Mouse (Mus musculus): ENCODE data around the gene Chmp6. TPM values are rescaled to one million over a fixed set of nuclear protein-coding genes. Genes with fewer than 3 reads are reported as not detected.

Chmp6 gene
- total and polyA plus RNA-seq, 3 experiments = 58.3 to 76.7 TPM; not detected in 1

DNA sequence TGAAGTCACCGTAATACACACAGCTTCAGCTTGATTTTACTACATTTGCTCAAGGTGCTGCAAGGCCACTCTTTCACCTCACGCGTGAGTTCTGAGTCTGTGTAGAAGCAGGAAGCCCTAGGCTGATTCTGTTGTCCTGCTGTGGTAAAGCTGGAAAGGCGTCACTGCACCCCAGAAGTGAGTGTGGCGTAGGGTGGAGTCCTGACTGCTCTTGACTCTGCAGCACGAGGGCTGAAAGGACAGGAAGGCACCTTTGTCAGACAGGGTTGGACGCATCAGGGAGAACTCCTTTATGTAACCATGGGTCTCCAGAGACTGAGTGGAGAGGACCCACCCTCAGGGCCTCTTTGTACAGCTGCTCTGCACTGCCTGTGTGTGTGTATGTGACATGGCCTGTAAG, 36.1 kb upstream of the Chmp6 start:
- Histone ChIP-seq H3K9ac (ENCODE audit: control insufficient read depth, low read depth, low read length, poor library complexity, severe bottlenecking) (no peak overlapping the region), H3K4me1 (ENCODE audit: control insufficient read depth in 1 of 2, insufficient read depth in 2 of 2, low read length in 2 of 2) (no peaks in the 10 kb centered on the region), H3K27me3 (ENCODE audit: control insufficient read depth in 1 of 2, insufficient read depth in 2 of 2, low read length in 2 of 2) (no peaks in the 10 kb centered on the region), H3K36me3 (ENCODE audit: control insufficient read depth in 1 of 2, insufficient read depth in 2 of 2, low read length in 2 of 2) (peaks cover 0 to 15% of the 10 kb centered on the region in 2 experiments; a peak in 2 of 4 replicates), H3K27ac (ENCODE audit: control insufficient read depth, low read depth, low read length) (no peak overlapping the region), H3K4me3 (ENCODE audit: control insufficient read depth in 1 of 2, insufficient read depth in 1 of 2, low read depth in 2 of 2, low read length in 2 of 2) (no peak overlapping the region), H3K9me3 (replicated peaks; ENCODE audit: insufficient read depth, low read length) (no peaks in the 10 kb centered on the region), H3K79me2 (ENCODE audit: control insufficient read depth, insufficient read depth, low read length, poor library complexity) (no peaks in the 10 kb centered on the region)
- DNase-seq (ENCODE audit: low read depth, low spot score) = no peak
- TF ChIP-seq USF2 (IDR thresholded peaks at IDR 0.05; ENCODE audit: borderline replicate concordance in 1 of 2, insufficient read depth in 1 of 2, low read depth in 1 of 2, low read length in 2 of 2) (no peak), USF1 (IDR thresholded peaks at IDR 0.05; ENCODE audit: low read depth, low read length) (no peak), MEF2A (IDR thresholded peaks at IDR 0.05; ENCODE audit: extremely low read depth, insufficient replicate concordance, low read depth, low read length, poor library complexity, severe bottlenecking) (no peak), MYB (IDR thresholded peaks at IDR 0.05; ENCODE audit: low read depth, low read length) (no peak), SMC3 (IDR thresholded peaks at IDR 0.05; ENCODE audit: low read depth, low read length) (no peak), RAD21 (IDR thresholded peaks at IDR 0.05; ENCODE audit: low read depth, low read length) (no peak), ZC3H11A (IDR thresholded peaks at IDR 0.05; ENCODE audit: low read depth, low read length) (no peak), TAL1 (IDR thresholded peaks at IDR 0.05; ENCODE audit: low read length) (no peak), MAZ (IDR thresholded peaks at IDR 0.05; ENCODE audit: low read depth, low read length) (no peak), TCF12 (IDR thresholded peaks at IDR 0.05; ENCODE audit: low read depth, low read length) (no peak), ELF1 (IDR thresholded peaks at IDR 0.05; ENCODE audit: low read depth, low read length) (no peak), MXI1 (IDR thresholded peaks at IDR 0.05; ENCODE audit: low read depth, low read length) (no peak), BHLHE40 (IDR thresholded peaks at IDR 0.05; ENCODE audit: borderline replicate concordance, low read depth, low read length) (no peak), POLR2AphosphoS2 (IDR thresholded peaks at IDR 0.05; ENCODE audit: low read length) (no peak), E2F4 (IDR thresholded peaks at IDR 0.05; ENCODE audit: borderline replicate concordance, low read depth, low read length) (no peak)

DNA sequence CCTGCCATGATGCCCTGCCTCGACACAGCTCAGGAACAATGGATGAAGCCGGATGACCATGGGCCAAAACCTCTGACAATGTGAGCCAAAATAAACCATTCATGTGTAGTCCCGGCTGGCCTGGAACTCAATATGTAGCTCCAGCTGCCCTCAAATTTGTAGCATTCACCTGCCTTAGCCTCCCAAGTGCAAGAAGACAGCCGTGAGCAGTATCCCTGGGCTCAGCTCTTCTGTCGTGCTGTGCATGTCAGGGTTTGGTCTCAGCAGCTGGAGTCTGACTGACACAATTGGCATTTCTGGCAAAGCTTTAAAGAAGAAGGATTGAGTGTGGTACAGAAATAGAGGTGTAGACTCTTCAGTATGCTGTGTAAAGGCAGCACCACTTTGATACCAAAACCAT, 33.7 kb upstream of the Chmp6 start:
- TF ChIP-seq ZMIZ1 (IDR thresholded peaks at IDR 0.05; ENCODE audit: low read depth, low read length) (no peak), POLR2AphosphoS5 (IDR thresholded peaks at IDR 0.05; ENCODE audit: borderline replicate concordance, low read depth, low read length) (no peak), E2F4 (IDR thresholded peaks at IDR 0.05; ENCODE audit: borderline replicate concordance, low read depth, low read length) (no peak), POLR2AphosphoS2 (IDR thresholded peaks at IDR 0.05; ENCODE audit: low read length) (no peak), ZC3H11A (IDR thresholded peaks at IDR 0.05; ENCODE audit: low read depth, low read length) (no peak), USF1 (IDR thresholded peaks at IDR 0.05; ENCODE audit: low read depth, low read length) (no peak), GATA1 (IDR thresholded peaks at IDR 0.05; ENCODE audit: low read depth, low read length) (no peak), ZNF384 (IDR thresholded peaks at IDR 0.05; ENCODE audit: low read depth, low read length) (no peak), KAT2A (conservative IDR thresholded peaks at IDR 0.05; ENCODE audit: low read depth, low read length) (no peak), CTCF (IDR thresholded peaks at IDR 0.05 in 2 of 3, conservative IDR thresholded peaks at IDR 0.05 in 1 of 3; ENCODE audit: control insufficient read depth in 1 of 3, insufficient read depth in 1 of 3, low read depth in 2 of 3, low read length in 3 of 3, poor library complexity in 1 of 3, severe bottlenecking in 1 of 3) (no peak), HCFC1 (IDR thresholded peaks at IDR 0.05; ENCODE audit: low read depth, low read length) (no peak), TAL1 (IDR thresholded peaks at IDR 0.05; ENCODE audit: low read length) (no peak), TBP (IDR thresholded peaks at IDR 0.05; ENCODE audit: low read depth, low read length) (no peak), MAFK (IDR thresholded peaks at IDR 0.05; ENCODE audit: borderline replicate concordance, low read depth, low read length) (no peak), CHD1 (IDR thresholded peaks at IDR 0.05; ENCODE audit: low read depth, low read length) (no peak), MAX (IDR thresholded peaks at IDR 0.05; ENCODE audit: low read length) (no peak), UBTF (IDR thresholded peaks at IDR 0.05; ENCODE audit: borderline replicate concordance, insufficient read depth, low read depth, low read length) (no peak)
- no peak overlapping the region for H3K9ac ChIP-seq (ENCODE audit: control insufficient read depth, low read depth, low read length, poor library complexity, severe bottlenecking)
- H3K79me2 ChIP-seq (ENCODE audit: control insufficient read depth, insufficient read depth, low read length, poor library complexity) = no peaks in the 10 kb centered on the region
- no peaks in the 10 kb centered on the region for H3K27me3 ChIP-seq (ENCODE audit: control insufficient read depth in 1 of 2, insufficient read depth in 2 of 2, low read length in 2 of 2)
- H3K4me3 ChIP-seq (ENCODE audit: control insufficient read depth in 1 of 2, insufficient read depth in 1 of 2, low read depth in 2 of 2, low read length in 2 of 2) = no peak overlapping the region
- no peak overlapping the region for H3K27ac ChIP-seq (ENCODE audit: control insufficient read depth, low read depth, low read length)
- H3K4me1 ChIP-seq (ENCODE audit: control insufficient read depth in 1 of 2, insufficient read depth in 2 of 2, low read length in 2 of 2) = no peaks in the 10 kb centered on the region
- H3K9me3 ChIP-seq (replicated peaks; ENCODE audit: insufficient read depth, low read length) = no peaks in the 10 kb centered on the region
- no peak for DNase-seq (ENCODE audit: low read depth, low spot score)
- peaks cover 0 to 14% of the 10 kb centered on the region in 2 experiments; a peak in 2 of 4 replicates for H3K36me3 ChIP-seq (ENCODE audit: control insufficient read depth in 1 of 2, insufficient read depth in 2 of 2, low read length in 2 of 2)
